Mouse (Mus musculus) macrophage (primary cell): ENCODE results near the gene Copa. TPM values are rescaled to one million over a fixed set of nuclear protein-coding genes. Genes with fewer than 3 reads are reported as not detected.

ENCODE experiments used
- H3K27ac ChIP-seq: fragments of 350-480 bp; formaldehyde crosslinking; 2 replicates; pipeline ENCODE4 v1.9.0; 2021
- H3K36me3 ChIP-seq: fragments of 350-480 bp; formaldehyde crosslinking; 2 replicates; pipeline ENCODE4 v1.9.0; 2021; ENCODE audit errors: inconsistent target
- H3K4me3 ChIP-seq: fragments of 350-480 bp; formaldehyde crosslinking; 2 replicates; pipeline ENCODE4 v1.9.0; 2021; ENCODE audit errors: inconsistent target
- H3K79me2 ChIP-seq: fragments of 350-480 bp; formaldehyde crosslinking; 2 replicates; pipeline ENCODE4 v1.9.0; 2021; ENCODE audit errors: inconsistent target
- WGBS: methylation state at CpG from one replicate; pipeline ENCODE4 v1.1.7; 2026; ENCODE audit warnings: inconsistent platforms; ENCODE audit not compliant: missing documents; 5-methylcytosine and 5-hydroxymethylcytosine counted together
- polyA plus RNA-seq: library from polyadenylated mRNA; stranded (reverse); fragments of 250-400 nt; gene quantifications from 3 replicates; pipeline ENCODE4 v1.2.4, GENCODE M21; 2018; ENCODE audit warnings: inconsistent platforms

The Copa gene
- polyA plus RNA-seq, 1 experiment from 2014 or later = 187 TPM

DNA sequence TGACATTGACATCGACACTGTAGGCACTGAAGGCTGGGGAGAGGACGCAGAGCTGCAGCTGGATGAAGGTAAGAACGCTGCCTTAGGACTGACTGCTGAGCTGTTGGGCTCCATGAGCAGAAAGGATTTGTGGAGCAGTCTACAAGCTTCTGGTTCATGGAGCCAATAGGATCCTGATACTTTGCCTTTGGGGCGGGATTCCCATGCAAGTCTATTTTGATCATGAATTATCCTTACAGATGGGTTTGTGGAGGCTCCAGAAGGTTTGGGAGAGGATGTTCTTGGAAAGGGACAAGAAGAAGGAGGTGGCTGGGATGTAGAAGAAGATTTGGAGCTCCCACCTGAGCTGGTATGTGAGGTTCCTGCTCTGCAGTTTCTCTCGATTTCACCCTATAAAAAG, 34.6 kb downstream of the Copa start:
- Histone ChIP-seq H3K36me3 (peaks cover 96% of the 10 kb centered on the region), H3K79me2 (no peaks in the 10 kb centered on the region), H3K27ac (no peak overlapping the region), H3K4me3 (no peak overlapping the region)
- WGBS = 94% methylated on average over 5 of the region's 5 CpGs

DNA sequence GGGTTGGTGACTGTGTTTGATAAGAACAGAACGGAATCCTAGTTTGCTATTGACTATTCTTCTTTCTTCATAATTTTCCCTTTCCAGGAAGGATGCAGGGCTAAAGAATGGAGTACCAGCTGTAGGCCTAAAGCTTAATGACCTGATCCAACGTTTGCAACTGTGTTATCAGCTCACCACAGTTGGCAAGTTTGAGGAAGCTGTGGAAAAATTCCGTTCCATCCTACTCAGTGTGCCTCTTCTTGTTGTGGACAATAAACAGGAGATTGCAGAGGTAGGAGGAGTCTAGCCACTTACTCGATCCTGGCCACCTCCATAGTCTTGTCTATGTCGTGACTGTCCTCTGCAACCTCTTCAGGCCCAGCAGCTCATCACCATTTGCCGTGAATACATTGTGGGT, 36.8 kb downstream of the Copa start:
- WGBS = 82% methylated on average over 6 of the region's 6 CpGs

DNA sequence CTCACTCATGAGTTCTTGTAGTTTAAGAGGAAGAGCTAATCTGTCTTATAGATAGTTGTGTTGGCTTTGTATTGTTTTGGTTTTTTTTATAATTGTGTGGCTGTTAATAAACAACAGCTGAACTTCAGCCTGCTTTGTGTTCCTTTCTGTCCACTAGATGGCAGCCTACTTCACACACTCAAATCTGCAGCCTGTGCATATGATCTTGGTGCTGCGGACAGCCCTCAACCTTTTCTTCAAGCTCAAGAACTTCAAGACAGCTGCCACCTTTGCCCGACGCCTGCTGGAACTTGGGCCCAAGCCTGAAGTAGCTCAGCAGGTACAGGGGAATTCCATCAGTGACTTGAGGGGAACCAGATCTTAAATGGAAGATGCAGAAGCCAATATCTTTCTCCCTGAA, 37.4 kb downstream of the Copa start:
- peaks cover 76% of the 10 kb centered on the region for H3K36me3 ChIP-seq
- WGBS = 49% methylated on average over 3 of the region's 3 CpGs
- no peak overlapping the region for H3K27ac ChIP-seq
- no peaks in the 10 kb centered on the region for H3K79me2 ChIP-seq
- no peak overlapping the region for H3K4me3 ChIP-seq

More for the DNA sequence above, 36.8 kb downstream of the Copa start:
- Histone ChIP-seq H3K36me3 (peaks cover 83% of the 10 kb centered on the region), H3K4me3 (no peak overlapping the region), H3K27ac (no peak overlapping the region), H3K79me2 (no peaks in the 10 kb centered on the region)

DNA sequence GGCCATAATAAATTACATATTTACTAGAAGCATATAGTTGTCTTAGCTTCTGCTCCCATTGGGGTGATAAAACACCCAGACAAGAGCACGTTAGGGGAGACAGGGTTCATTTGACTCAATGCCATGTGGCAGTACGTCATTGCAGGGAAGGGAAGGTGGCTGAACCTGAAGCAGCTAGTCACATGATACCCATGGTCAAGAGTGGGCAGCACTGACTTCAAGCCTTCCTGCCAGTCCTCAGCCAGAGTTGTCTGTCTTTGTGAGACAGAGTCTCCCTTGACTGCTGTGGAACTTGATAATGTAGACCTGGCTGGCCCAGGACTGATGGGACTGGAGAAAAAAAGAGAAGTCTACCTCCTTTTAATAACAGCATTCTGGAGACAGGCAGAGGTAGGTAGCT, 40.3 kb downstream of the Copa start:
- peaks cover 48% of the 10 kb centered on the region for H3K36me3 ChIP-seq
- 100% methylated on average over 2 of the region's 2 CpGs for WGBS
- H3K4me3 ChIP-seq = no peak overlapping the region
- no peak overlapping the region for H3K27ac ChIP-seq
- H3K79me2 ChIP-seq = peaks cover 10% of the 10 kb centered on the region; the same call in 1 of the 2 replicates

DNA sequence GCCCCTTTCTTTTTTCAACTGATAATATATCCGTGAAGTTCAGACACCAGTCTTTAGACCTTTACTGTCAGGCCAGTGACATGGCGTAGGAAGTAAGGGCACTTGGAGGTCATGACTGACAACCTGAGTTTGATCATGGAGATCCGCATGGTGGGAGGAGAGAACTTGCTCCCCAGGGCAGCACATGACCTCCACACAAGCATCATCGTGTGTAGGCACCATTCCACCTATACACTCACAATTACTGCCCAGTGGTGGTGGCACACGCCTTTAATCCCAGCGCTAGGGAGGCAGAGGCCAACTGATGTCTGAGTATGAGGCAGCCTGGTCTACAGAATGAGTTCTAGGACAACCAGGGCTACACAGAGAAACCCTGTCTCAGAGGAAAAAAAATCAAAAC, 42.2 kb downstream of the Copa start:
- Histone ChIP-seq H3K4me3 (no peak overlapping the region), H3K79me2 (peaks cover 13% of the 10 kb centered on the region; the same call in 1 of the 2 replicates), H3K36me3 (peaks cover 35% of the 10 kb centered on the region), H3K27ac (no peak overlapping the region)
- WGBS = 88% methylated on average over 6 of the region's 6 CpGs

DNA sequence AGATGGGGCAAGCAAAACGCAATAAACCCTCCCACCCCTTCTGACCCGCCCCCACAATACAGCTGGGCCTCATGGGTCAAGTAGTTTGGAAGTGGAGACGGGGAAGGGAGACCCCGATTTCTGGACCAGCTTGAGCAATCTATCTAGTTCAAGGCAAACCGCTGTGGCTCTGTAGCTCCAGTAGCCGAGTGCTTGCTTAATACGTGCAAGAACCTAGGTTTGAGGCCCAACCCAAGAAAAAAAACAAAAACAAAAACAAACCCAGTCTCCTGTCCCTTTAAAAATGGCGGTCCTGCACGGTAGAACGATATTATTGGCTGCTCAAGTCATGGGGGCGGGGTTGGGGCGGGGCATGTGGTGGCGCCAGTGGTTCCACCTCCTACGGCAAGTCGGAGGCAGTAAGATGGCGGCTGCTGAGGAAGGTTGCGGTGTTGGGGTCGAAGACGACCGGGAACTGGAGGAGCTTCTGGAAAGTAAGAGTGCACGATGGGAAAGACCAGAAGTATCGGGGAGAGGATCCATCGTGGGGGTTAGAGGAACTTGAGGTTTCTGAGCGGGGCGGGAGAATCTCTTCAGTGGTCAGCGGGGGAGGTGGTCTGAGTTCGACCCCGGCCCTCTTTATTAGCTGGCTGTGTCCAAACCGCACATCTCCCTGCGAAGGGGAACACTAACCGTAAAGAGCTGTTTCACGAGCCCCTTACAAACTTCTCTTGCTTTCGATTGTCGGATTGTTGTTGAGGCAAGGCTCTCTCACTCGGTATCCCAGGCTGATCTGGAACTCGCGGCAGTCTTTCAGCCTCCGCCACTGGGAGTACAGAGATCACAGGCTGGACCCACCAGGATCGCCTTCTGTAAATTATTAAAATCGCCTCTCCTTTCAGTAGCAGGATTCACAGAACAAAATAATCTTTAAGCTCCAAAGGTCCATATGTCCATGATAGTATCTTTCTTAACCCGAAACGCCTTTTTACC, 44.3 kb downstream of the Copa start, which contains the start of gene Pex19:
Gene Pex19 (plus strand): TSS at position 380 of the 972 bp plus-strand sequence.
- peaks cover 13% of the 10 kb centered on the region; the same call in 1 of the 2 replicates for H3K79me2 ChIP-seq
- H3K36me3 ChIP-seq = peaks cover 29% of the 10 kb centered on the region
- H3K27ac ChIP-seq = peak within 1 kb of the TSS; percentile 77
- WGBS = 1% methylated on average over 42 of the region's 42 CpGs
- peak within 1 kb of the TSS; percentile 99 for H3K4me3 ChIP-seq

DNA sequence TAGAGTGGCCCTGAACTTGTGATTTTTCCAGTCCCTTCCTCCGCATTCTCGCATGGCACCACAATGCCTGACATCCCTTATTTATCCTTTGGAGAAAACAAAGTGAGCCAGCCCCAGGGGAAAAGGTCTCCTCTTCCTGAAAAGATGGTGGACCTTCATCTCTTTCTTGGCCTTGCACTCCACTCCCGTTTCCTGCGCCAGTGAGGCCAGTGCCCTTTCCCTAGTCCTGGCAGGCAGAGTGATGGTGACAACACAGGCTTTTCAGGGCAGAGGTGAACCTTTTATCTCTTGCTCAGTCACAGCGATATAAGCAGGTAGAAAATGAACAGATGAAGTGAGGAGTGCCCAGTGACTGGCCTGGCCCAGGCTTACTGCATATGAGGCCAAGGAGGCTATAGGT, 45.2 kb downstream of the Copa start:
- no peak overlapping the region for H3K27ac ChIP-seq
- 75% methylated on average over 5 of the region's 5 CpGs for WGBS
- peaks cover 28% of the 10 kb centered on the region for H3K36me3 ChIP-seq
- peaks cover 13% of the 10 kb centered on the region; the same call in 1 of the 2 replicates for H3K79me2 ChIP-seq
- peak overlapping the region; percentile 99 for H3K4me3 ChIP-seq

DNA sequence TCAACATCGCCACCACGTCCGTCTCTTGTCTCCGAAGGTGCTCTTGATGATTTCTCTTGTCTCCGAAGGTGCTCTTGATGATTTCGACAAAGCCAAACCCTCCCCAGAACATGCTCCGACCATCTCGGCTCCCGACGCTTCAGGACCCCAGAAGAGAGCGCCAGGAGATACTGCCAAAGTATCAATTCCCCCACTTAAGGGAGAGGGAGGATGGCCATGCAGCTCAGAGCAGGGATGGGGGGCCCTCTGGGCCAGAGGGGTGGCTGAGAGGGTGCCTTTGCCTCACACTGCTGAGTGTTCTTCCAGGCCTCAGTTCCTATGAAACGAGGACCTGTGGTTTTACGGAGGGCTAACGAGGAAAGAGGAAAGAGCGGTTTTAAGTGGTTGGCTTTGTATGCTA, 46.2 kb downstream of the Copa start:
- peaks cover 13% of the 10 kb centered on the region; the same call in 1 of the 2 replicates for H3K79me2 ChIP-seq
- H3K36me3 ChIP-seq = peaks cover 34% of the 10 kb centered on the region
- H3K27ac ChIP-seq = no peak overlapping the region
- no peak overlapping the region for H3K4me3 ChIP-seq
- whole genome bisulfite sequencing = 92% methylated on average over 15 of the region's 15 CpGs

DNA sequence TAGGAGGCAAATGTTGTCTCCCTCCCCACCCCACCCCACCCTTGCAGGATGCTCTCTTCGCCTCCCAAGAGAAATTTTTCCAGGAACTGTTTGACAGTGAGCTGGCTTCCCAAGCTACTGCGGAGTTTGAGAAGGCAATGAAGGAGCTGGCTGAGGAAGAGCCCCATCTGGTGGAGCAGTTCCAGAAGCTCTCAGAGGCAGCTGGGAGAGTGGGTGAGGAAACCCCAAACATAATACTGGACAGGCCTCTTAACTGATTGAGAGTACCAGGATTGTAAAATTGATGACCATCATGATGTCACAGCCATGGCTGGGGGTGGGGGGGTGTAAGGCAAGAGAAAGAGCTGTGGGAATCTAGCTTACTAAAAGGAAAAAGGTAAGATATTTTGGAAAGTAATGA, 46.8 kb downstream of the Copa start:
- 83% methylated on average over 2 of the region's 2 CpGs for WGBS
- Histone ChIP-seq H3K36me3 (peaks cover 39% of the 10 kb centered on the region), H3K4me3 (no peak overlapping the region), H3K79me2 (peaks cover 13% of the 10 kb centered on the region; the same call in 1 of the 2 replicates), H3K27ac (no peak overlapping the region)

DNA sequence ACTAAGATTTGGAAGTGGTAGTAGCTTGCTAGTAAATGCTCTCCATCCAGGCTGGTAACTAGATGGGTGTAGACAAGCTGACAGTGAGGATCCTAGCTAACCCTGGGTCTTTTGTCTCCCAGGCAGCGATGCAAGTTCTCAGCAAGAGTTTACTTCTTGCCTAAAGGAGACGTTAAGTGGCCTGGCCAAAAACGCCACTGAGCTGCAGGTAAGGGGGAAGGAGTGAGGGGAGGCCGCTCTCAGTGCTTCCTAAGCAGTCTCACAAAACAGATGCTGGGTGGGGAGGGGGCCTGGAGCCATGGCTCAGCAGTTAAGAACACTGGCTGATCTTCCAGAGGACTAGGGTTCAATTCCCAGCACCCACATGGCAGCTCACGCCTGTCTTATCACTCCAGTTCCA, 47.5 kb downstream of the Copa start:
- WGBS = 97% methylated on average over 5 of the region's 5 CpGs
- Histone ChIP-seq H3K4me3 (no peak overlapping the region), H3K27ac (no peak overlapping the region), H3K79me2 (peaks cover 13% of the 10 kb centered on the region; the same call in 1 of the 2 replicates), H3K36me3 (peaks cover 46% of the 10 kb centered on the region)

DNA sequence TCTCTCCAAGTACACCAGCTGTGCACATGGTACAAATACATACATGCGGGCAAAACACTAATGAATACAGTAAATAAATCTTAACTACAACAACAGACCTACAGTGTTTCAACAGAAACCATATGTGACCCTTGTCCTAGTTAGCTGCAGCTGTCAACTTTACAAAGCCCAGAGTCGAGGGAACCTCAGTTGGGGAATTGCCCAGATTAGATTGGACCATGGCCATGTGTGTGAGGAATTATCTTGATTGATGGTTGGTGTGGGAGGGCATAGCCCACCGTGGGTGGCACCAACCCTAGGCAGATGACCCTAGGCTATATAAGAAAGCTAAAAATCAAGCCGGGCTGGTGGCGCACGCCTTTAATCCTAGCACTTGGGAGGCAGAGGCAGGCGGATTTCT, 50.0 kb downstream of the Copa start:
- Histone ChIP-seq H3K36me3 (peaks cover 55% of the 10 kb centered on the region), H3K4me3 (no peak overlapping the region), H3K79me2 (peaks cover 7% of the 10 kb centered on the region; the same call in 1 of the 2 replicates), H3K27ac (no peak overlapping the region)
- WGBS = 97% methylated on average over 7 of the region's 7 CpGs

DNA sequence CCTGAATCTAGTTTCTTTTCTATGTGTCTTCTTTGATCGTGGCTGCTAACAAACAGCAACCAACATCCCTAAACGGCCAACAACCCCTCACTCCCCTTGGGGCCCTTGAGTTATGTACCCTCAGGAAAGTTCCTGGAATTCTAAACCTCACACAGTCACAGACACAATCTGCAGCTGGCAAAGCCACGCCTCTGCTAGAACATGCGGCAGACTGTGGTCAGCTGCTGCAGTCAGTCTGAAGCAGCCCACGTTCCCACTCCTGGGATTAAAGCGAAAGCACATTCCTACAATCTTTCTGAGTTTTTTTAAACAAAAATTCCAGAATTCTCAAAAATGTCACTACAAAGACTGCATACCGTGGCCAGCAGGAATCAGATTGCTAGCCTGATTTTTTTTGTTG, 51.2 kb downstream of the Copa start:
- Histone ChIP-seq H3K27ac (no peak overlapping the region), H3K4me3 (no peak overlapping the region), H3K79me2 (no peaks in the 10 kb centered on the region), H3K36me3 (peaks cover 54% of the 10 kb centered on the region)
- 89% methylated on average over 7 of the region's 7 CpGs for WGBS

DNA sequence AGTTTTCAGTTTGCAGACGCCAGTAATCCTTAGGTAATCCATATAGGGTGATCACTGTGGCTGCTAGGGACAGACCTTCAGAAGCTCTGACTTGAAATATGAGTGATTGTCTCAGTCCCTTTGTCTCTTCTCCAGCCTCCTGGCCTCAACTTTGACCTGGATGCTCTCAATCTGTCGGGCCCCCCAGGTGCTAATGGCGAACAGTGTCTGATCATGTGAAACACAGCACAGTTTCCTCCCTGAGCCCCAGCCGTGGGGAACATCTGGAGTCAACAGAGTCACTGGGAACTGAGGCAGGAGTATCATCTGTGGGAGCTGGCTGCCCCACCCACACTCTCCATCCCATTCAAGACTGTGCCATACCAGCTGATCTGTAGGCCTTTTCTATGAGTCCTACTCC, 51.7 kb downstream of the Copa start:
- H3K36me3 ChIP-seq = peaks cover 51% of the 10 kb centered on the region
- no peak overlapping the region for H3K27ac ChIP-seq
- 92% methylated on average over 4 of the region's 4 CpGs for WGBS
- H3K79me2 ChIP-seq = no peaks in the 10 kb centered on the region
- H3K4me3 ChIP-seq = no peak overlapping the region

DNA sequence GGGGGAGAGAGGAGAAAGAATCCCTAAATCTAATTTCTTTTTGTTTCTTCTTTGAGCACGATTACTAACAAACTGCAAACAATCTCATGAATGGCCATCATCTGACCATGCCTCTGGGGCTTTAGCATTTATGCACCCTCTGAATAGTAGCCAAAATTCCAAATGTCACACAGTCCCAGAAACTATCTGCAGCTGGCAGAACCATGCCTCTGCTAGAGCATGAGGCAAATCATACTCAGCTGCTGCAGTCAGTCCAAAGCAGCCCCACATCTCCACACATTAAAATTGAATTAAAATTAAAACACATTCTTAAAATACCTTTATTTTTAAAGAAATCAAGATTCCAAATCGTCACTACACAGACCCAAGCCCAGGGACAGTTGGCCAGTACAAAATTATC, 57.8 kb downstream of the Copa start:
- H3K27ac ChIP-seq = no peak overlapping the region
- no peaks in the 10 kb centered on the region for H3K79me2 ChIP-seq
- no peak overlapping the region for H3K4me3 ChIP-seq
- WGBS = 95% methylated on average over 2 of the region's 2 CpGs
- H3K36me3 ChIP-seq = 0 out of 2 replicates have a peak, but pooled peaks cover 6% of the 10 kb centered on the region

DNA sequence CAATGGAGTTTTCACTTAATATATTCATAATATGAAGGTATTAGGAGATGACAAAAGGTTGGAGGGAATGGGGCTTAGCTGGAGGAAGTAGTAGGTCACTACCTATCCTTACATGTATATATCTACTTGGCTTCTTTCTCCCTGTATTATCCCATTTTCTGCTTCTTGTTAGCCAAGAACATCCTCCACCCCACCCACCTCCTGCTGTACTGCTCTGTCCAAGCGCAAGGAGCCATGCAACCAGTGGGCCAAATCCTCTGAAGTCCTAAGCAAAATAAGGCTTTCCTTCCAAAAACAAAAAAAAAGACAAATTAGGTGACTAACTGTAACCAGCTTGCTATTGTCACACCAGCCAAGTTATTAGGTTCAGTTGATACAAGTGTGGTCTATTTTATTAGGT, 58.5 kb downstream of the Copa start:
- 100% methylated on average over 1 of the region's 1 CpGs for WGBS
- H3K4me3 ChIP-seq = no peak overlapping the region

More for the DNA sequence above, 58.5 kb downstream of the Copa start:
- no peak overlapping the region for H3K27ac ChIP-seq
- 0 out of 2 replicates have a peak, but pooled peaks cover 4% of the 10 kb centered on the region for H3K36me3 ChIP-seq
- no peaks in the 10 kb centered on the region for H3K79me2 ChIP-seq
